Mouse (Mus musculus) forebrain, embryonic 14.5 days (tissue): Measurements from ENCODE around the gene Tmem234. TPM values are rescaled to one million over a fixed set of nuclear protein-coding genes. Genes with fewer than 3 reads are reported as not detected.
A peak's percentile ranks its signal among the peaks of the same experiment; 100 is the strongest.

Source experiments
- ATAC-seq: fragments of 200-750 bp; cut with Nextera tagmentation; 2 replicates; pipeline ENCODE4 v1.8.0; 2017; ENCODE audit warnings: mild to moderate bottlenecking, moderate library complexity
- DNase-seq: peaks from one replicate; pipeline ENCODE4 v3.0.0-alpha.2; 2015; ENCODE audit warnings: low spot score
- H3K27ac ChIP-seq: fragments of 300-500 bp; sonication (generic); 2 replicates; pipeline ENCODE4 v1.5.1; 2014; ENCODE audit warnings: low read depth, mild to moderate bottlenecking, control low read depth, low read length, moderate library complexity
- H3K27me3 ChIP-seq: fragments of 300-500 bp; sonication (generic); replicated peaks from 2 replicates; pipeline ENCODE4 v1.6.1; 2014; ENCODE audit warnings: low read length, control low read depth, mixed read lengths; ENCODE audit not compliant: control insufficient read depth, insufficient read depth
- H3K36me3 ChIP-seq: fragments of 300-500 bp; sonication (generic); 2 replicates; pipeline ENCODE4 v1.6.1; 2014; ENCODE audit warnings: low read length, control low read depth; ENCODE audit not compliant: control insufficient read depth, insufficient read depth
- H3K4me1 ChIP-seq: fragments of 300-500 bp; sonication (generic); 2 replicates; pipeline ENCODE4 v1.6.1; 2014; ENCODE audit warnings: antibody characterized with exemption, low read length, control low read depth; ENCODE audit not compliant: control insufficient read depth, insufficient read depth
- H3K4me2 ChIP-seq: fragments of 300-500 bp; sonication (generic); 2 replicates; pipeline ENCODE4 v1.6.1; 2014; ENCODE audit warnings: mild to moderate bottlenecking, control low read depth, low read length
- H3K4me3 ChIP-seq: fragments of 300-500 bp; sonication (generic); 2 replicates; pipeline ENCODE4 v1.5.1; 2014; ENCODE audit warnings: low read depth, low read length, control low read depth
- H3K9ac ChIP-seq: fragments of 300-500 bp; sonication (generic); 2 replicates; pipeline ENCODE4 v1.6.1; 2014; ENCODE audit warnings: mild to moderate bottlenecking, low read length, control low read depth, moderate library complexity
- H3K9me3 ChIP-seq: fragments of 300-500 bp; sonication (generic); replicated peaks from 2 replicates; pipeline ENCODE4 v1.6.1; 2016; ENCODE audit warnings: low read length, control low read depth, mixed read lengths; ENCODE audit not compliant: control insufficient read depth
- WGBS: fragments of 180-500 bp; shearing (Covaris S2); extraction: QIAGEN DNeasy Blood & Tissue Kit; methylation state at CpG from one replicate; pipeline ENCODE4 v1.1.7; 2014; 5-methylcytosine and 5-hydroxymethylcytosine counted together
- microRNA-seq: library from miRNA; unstranded; fragments of <30 nt; microRNA quantifications from one replicate; pipeline ENCODE4, GENCODE M21; 2016
- polyA plus RNA-seq: library from polyadenylated mRNA; unstranded; fragments of >200 nt; fragmentation: Nextera tagmentation; extraction: Ambion mirVana; gene quantifications from 2 replicates; pipeline ENCODE4 v1.2.1, GENCODE M21; 2014

The Tmem234 gene
- polyA plus RNA-seq, 1 experiment from 2014 or later, result 179 TPM

DNA sequence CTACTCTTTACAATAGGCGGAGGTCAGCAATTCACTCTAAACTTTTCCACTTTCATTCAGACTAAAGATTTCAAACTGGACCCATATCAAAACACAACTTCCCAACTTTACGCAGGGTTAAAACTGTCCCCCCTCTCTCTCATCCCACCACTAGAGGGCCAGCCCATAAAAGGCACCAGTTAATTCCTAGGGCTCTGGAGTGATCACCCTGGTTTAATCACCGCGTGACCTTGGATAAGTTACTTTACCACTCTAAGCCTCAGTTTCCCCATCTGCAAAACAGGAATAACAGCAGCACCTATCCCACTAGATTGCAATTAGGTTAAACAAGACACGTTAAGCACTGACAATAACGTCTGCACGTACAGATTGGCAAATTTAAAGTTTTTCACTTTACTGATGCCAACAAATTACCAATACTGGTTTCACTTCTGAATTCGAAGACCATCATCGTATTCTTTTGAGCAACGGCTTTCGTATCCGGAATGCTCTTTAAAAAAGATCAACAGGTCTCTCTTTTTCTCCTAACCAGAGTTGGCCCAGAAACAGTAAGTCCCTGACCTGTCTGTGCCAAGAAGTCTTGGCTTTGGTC, 71.1 kb downstream of the Tmem234 start:
- Histone ChIP-seq H3K4me2 (peak overlapping the region; percentile 97), H3K4me3 (peak overlapping the region; percentile 98), H3K36me3 (peaks cover 19% of the 10 kb centered on the region), H3K27ac (peak overlapping the region; percentile 88; the same call in 1 of the 2 replicates), H3K4me1 (peaks cover 3% of the 10 kb centered on the region; the same call in 1 of the 2 replicates), H3K9me3 (no peaks in the 10 kb centered on the region), H3K27me3 (no peaks in the 10 kb centered on the region), H3K9ac (peak overlapping the region; percentile 96)
- 7% methylated on average over 12 of the region's 12 CpGs for WGBS
- ATAC-seq, result no peak
- peak; percentile 75 for DNase-seq

DNA sequence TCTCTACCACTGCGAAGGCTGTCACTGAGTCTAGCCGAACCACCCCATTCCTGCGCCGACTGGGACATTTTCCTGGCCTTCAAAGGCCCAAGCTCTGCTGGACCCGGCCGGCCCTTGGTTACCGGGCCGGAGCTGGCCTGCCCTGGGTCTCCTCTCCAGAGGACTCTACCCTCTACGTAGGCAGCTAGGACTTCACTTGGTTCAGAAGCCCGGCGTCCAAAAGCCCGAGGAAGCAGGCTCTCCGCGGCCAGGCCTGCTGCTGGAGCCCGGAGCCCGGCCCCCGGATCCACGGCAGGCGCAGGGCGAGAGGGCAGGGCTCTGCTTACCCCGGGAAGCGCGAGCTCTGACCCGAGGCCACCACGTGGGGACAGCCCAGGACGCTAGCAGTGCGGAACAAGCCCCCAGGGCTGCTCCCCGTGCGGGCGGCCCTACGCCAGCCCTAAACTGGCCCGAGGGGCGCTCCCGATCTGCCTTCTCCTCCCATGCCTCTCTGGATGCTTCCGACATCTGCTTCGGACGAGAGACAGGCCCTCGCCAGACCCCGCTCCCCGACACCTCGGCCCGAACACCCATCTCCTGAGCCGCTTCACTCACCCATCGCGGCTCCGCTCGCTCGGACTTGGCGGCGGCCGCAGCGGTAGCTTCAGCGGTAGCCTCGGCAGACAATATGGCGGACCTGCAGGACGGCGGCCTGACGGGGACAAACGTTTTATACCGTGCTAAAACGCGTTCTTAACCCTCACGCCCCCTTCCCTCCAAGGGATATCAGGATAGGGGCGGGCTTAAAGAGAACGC, 71.8 kb downstream of the Tmem234 start, which contains the start of gene Kpna6:
Kpna6 (minus strand) TSS at position 685 of the 795 bp plus-strand sequence.
- peak within 1 kb of the TSS; percentile 96 for H3K9ac ChIP-seq
- peak within 1 kb of the TSS; percentile 98 for H3K4me3 ChIP-seq
- H3K27ac ChIP-seq, result peak within 1 kb of the TSS; percentile 88
- H3K4me1 ChIP-seq, result peaks cover 3% of the 10 kb centered on the region; the same call in 1 of the 2 replicates
- H3K4me2 ChIP-seq, result peak within 1 kb of the TSS; percentile 97
- peaks cover 24% of the 10 kb centered on the region for H3K36me3 ChIP-seq
- H3K9me3 ChIP-seq, result no peaks in the 10 kb centered on the region
- ATAC-seq, result peak; percentile 94
- DNase-seq, result peak; percentile 95
- H3K27me3 ChIP-seq, result no peaks in the 10 kb centered on the region
- WGBS, result under 1% methylated on average over 65 of the region's 65 CpGs

DNA sequence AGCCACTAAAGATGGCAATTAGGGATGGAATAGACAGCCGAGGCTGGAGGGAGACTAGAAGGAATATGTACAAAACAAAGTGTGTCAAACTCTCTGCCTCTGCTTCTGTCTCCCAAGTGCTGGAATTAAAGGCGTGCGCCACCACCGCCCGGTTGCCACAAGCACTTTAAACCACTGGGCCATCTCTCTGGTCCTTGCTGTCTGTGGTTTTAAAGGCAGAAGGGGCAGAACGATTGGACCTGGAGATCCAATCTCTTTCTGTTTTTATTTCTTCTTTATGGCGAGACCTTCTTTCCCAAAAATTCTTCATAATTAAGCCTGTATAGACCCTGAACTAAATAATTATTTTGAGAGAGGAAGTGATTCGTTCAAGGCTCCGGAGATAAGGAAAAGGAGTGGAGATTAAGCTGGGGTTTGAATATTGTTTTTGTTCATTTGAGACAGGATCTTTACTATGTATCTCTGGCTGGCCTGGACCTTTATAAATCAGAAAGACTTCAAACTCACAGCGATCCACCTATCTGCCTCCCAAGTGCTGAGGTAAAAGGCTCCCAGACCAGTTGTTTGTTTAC, 72.5 kb downstream of the Tmem234 start:
- no peaks in the 10 kb centered on the region for H3K27me3 ChIP-seq
- H3K9ac ChIP-seq, result peak overlapping the region; percentile 96
- H3K4me3 ChIP-seq, result peak overlapping the region; percentile 98
- peaks cover 29% of the 10 kb centered on the region for H3K36me3 ChIP-seq
- H3K9me3 ChIP-seq, result no peaks in the 10 kb centered on the region
- 12% methylated on average over 10 of the region's 10 CpGs for WGBS
- H3K27ac ChIP-seq, result peak overlapping the region; percentile 58; the same call in 1 of the 2 replicates
- DNase-seq, result no peak
- ATAC-seq, result no peak
- H3K4me1 ChIP-seq, result peaks cover 3% of the 10 kb centered on the region; the same call in 1 of the 2 replicates
- peak overlapping the region; percentile 97 for H3K4me2 ChIP-seq

Small RNAs within 50 kb of the gene (microRNA-seq; reads per million reads assigned to microRNA genes)
- gene Mir8119, result not detected

Other genes with a start within 250 kb of the Tmem234 start
- 5.8 and 6.6 TPM in 2 replicates for gene Zbtb8a, start 222.6 kb upstream of the Tmem234 start, polyA plus RNA-seq
- 6.5 and 8.0 TPM in 2 replicates for gene Zbtb8b, start 159.8 kb upstream of the Tmem234 start, polyA plus RNA-seq
- gene Bsdc1, start 139.1 kb upstream of the Tmem234 start, polyA plus RNA-seq, result 35.4 and 38.1 TPM in 2 replicates
- 0.28 TPM in 1 of 2 replicates, not detected in the other for gene Tssk3, start 109.6 kb upstream of the Tmem234 start, polyA plus RNA-seq
- gene Fam229a, start 109.5 kb upstream of the Tmem234 start, polyA plus RNA-seq, result not detected in 2 replicates
- gene Marcksl1, start 87.1 kb upstream of the Tmem234 start, polyA plus RNA-seq, result 1,632 and 1,731 TPM in 2 replicates
- 132 and 154 TPM in 2 replicates for gene Hdac1, start 58.0 kb upstream of the Tmem234 start, polyA plus RNA-seq
- 8.2 and 9.0 TPM in 2 replicates for gene Lck, start 27.0 kb upstream of the Tmem234 start, polyA plus RNA-seq
- gene Fam167b, start 22.1 kb upstream of the Tmem234 start, polyA plus RNA-seq, result not detected in 2 replicates
- 259 and 316 TPM in 2 replicates for gene Eif3i, start within 50 bp of the Tmem234 start, polyA plus RNA-seq
- gene Dcdc2b, start 13.6 kb downstream of the Tmem234 start, polyA plus RNA-seq, result 2.2 and 3.2 TPM in 2 replicates
- gene Iqcc, start 18.4 kb downstream of the Tmem234 start, polyA plus RNA-seq, result 23.6 and 29.4 TPM in 2 replicates
- gene Ccdc28b, start 23.3 kb downstream of the Tmem234 start, polyA plus RNA-seq, result 112 and 115 TPM in 2 replicates
- gene Txlna, start 40.4 kb downstream of the Tmem234 start, polyA plus RNA-seq, result 65.4 and 71.6 TPM in 2 replicates
- gene Kpna6, start 72.1 kb downstream of the Tmem234 start, polyA plus RNA-seq, result 16.5 TPM in 2 replicates
- 42.0 and 47.4 TPM in 2 replicates for gene Tmem39b, start 96.2 kb downstream of the Tmem234 start, polyA plus RNA-seq
- gene Khdrbs1, start 141.6 kb downstream of the Tmem234 start, polyA plus RNA-seq, result 133 and 136 TPM in 2 replicates
- 213 and 214 TPM in 2 replicates for gene Ptp4a2, start 210.6 kb downstream of the Tmem234 start, polyA plus RNA-seq